9 mouse cellular contexts compared by ENCODE assay signal in the genomic region with DNA sequence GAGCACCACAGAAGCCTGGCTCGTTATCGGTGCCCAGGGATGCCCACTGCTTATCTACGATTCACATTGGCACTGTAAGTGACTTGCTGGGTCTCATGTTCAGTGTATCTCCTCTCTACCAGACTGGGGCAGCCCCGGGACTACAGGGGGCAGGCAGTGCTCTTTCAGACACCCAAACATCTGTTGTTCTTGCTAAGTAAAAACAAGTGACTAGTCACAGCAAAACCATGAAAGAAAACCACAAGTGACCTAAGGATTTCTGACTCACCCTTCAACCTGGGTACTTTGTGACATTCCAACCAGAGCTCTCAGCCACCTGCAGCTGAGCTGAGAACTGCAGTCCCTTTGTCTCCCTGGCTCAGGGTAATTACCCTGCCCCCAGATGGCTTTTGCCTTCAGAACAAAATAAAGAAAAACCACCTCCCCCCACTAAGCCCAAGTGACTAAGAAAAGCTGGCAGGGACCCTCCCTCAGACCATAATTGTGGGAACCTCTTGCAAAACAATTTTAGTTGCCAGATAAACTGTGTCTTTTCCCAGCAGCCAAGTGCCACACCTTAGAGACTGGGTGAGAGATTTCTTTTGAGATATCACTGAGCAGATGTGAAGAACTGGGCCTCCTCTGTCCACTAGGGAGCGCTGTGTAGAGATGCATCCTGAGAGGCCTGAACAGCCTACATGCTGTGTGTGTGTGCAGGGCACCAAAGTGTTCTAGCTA. TPM values are rescaled to one million over a fixed set of nuclear protein-coding genes. Genes with fewer than 3 reads are reported as not detected.
A peak's percentile ranks its signal among the peaks of the same experiment; 100 is the strongest.
DNase-seq lines count a peak whose midpoint lies in the region; ATAC-seq and TF ChIP-seq lines count a peak whose summit lies in the region.
"Had no signal": no experiment of that assay in that cellular context is flagged by ENCODE, and none has a peak within 500 bp of the region (broad histone marks: within the 10 kb centered on the region; RNA-seq: fewer than 3 reads in every experiment).

No protein-coding gene starts in this region.

- ATAC-seq in CD4-positive, CD25-positive, alpha-beta regulatory T cell, adult 4 months: peak; percentile 74
- no peak for ATAC-seq in forebrain, embryonic 14.5 days
- peak; percentile 84 for ATAC-seq in liver, embryonic 15.5 days (ENCODE audit: insufficient read depth)

- H3K4me2 ChIP-seq in forebrain, embryonic 14.5 days (ENCODE audit: low read length): no peak overlapping the region
- no peak overlapping the region for H3K4me2 ChIP-seq in liver, embryonic 15.5 days
- H3K4me2 ChIP-seq: heart, embryonic 15.5 days had no signal

- no peaks in the 10 kb centered on the region for H3K36me3 ChIP-seq in kidney, adult 2 months (ENCODE audit: control insufficient read depth, insufficient read depth, low read length)
- H3K36me3 ChIP-seq in forebrain, embryonic 14.5 days (ENCODE audit: control insufficient read depth, insufficient read depth, low read length): no peaks in the 10 kb centered on the region
- no peaks in the 10 kb centered on the region for H3K36me3 ChIP-seq in liver, embryonic 15.5 days (replicated peaks)
- H3K36me3 ChIP-seq in small intestine, adult 2 months (ENCODE audit: control insufficient read depth, insufficient read depth, low read length): no peaks in the 10 kb centered on the region
- H3K36me3 ChIP-seq: heart, embryonic 15.5 days had no signal

- peak; percentile 21 for DNase-seq in kidney, adult 2 months
- DNase-seq in kidney, postnatal 14 days: no peak
- DNase-seq in adipocyte (ENCODE audit: low spot score): peak; percentile 58
- peak; percentile 44 for DNase-seq in forebrain, embryonic 14.5 days (ENCODE audit: low spot score)
- DNase-seq in heart, adult 11 months: no peak

- no peaks in the 10 kb centered on the region for H3K9me3 ChIP-seq in forebrain, embryonic 14.5 days (replicated peaks; ENCODE audit: control insufficient read depth, low read length)
- H3K9me3 ChIP-seq in liver, embryonic 15.5 days (replicated peaks): no peaks in the 10 kb centered on the region
- H3K9me3 ChIP-seq: heart, embryonic 15.5 days had no signal

- no peak overlapping the region for H3K9ac ChIP-seq in forebrain, embryonic 14.5 days (ENCODE audit: low read length)
- H3K9ac ChIP-seq in liver, embryonic 15.5 days: no peak overlapping the region
- H3K9ac ChIP-seq: heart, embryonic 15.5 days had no signal

- H3K4me1 ChIP-seq in kidney, adult 2 months (ENCODE audit: control insufficient read depth, insufficient read depth, low read length): no peaks in the 10 kb centered on the region
- no peaks in the 10 kb centered on the region for H3K4me1 ChIP-seq in forebrain, embryonic 14.5 days (ENCODE audit: control insufficient read depth, insufficient read depth, low read length)
- H3K4me1 ChIP-seq in liver, embryonic 15.5 days (replicated peaks): peaks cover 14% of the 10 kb centered on the region; the same call in 1 of the 2 replicates
- no peaks in the 10 kb centered on the region for H3K4me1 ChIP-seq in small intestine, adult 2 months (ENCODE audit: control insufficient read depth, insufficient read depth, insufficient read length, low read length)

- H3K27ac ChIP-seq in kidney, adult 2 months (ENCODE audit: insufficient read depth, low read depth, low read length): no peak overlapping the region
- H3K27ac ChIP-seq in forebrain, embryonic 14.5 days (ENCODE audit: low read depth, low read length): no peak overlapping the region
- H3K27ac ChIP-seq in liver, embryonic 15.5 days (replicated peaks): peak overlapping the region; percentile 45; the same call in 1 of the 2 replicates
- H3K27ac ChIP-seq in small intestine, adult 2 months (ENCODE audit: insufficient read depth, low read depth, low read length): no peak overlapping the region
- H3K27ac ChIP-seq: heart, embryonic 15.5 days had no signal

- TF ChIP-seq CTCF in kidney, adult 2 months (conservative IDR thresholded peaks at IDR 0.05; ENCODE audit: insufficient read depth, insufficient read length, low read depth, low read length): peak; percentile 62
- peak; percentile 44; the same call in 1 of the 2 replicates for TF ChIP-seq CTCF in small intestine, adult 2 months (IDR thresholded peaks at IDR 0.05; ENCODE audit: extremely low read depth, insufficient read length, insufficient replicate concordance, low read depth, low read length)

- H3K4me3 ChIP-seq in kidney, adult 2 months (ENCODE audit: insufficient read depth, low read depth, low read length): no peak overlapping the region
- no peak overlapping the region for H3K4me3 ChIP-seq in forebrain, embryonic 14.5 days (ENCODE audit: low read depth, low read length)
- H3K4me3 ChIP-seq in liver, embryonic 15.5 days (replicated peaks): no peak overlapping the region
- H3K4me3 ChIP-seq in small intestine, adult 2 months (ENCODE audit: low read depth, low read length): no peak overlapping the region
- H3K4me3 ChIP-seq: heart, embryonic 15.5 days had no signal

- H3K27me3 ChIP-seq in kidney, adult 2 months (replicated peaks; ENCODE audit: control insufficient read depth, insufficient read depth, low read length): no peaks in the 10 kb centered on the region
- no peaks in the 10 kb centered on the region for H3K27me3 ChIP-seq in forebrain, embryonic 14.5 days (replicated peaks; ENCODE audit: control insufficient read depth, insufficient read depth, low read length)
- H3K27me3 ChIP-seq in liver, embryonic 15.5 days: no peaks in the 10 kb centered on the region
- H3K27me3 ChIP-seq in small intestine, adult 2 months (ENCODE audit: control insufficient read depth, insufficient read depth, low read length): no peaks in the 10 kb centered on the region
- H3K27me3 ChIP-seq: heart, embryonic 15.5 days had no signal

- WGBS in kidney, adult 2 months: 63% methylated on average over 5 of the region's 5 CpGs
- WGBS in forebrain, embryonic 14.5 days: 27% methylated on average over 5 of the region's 5 CpGs
- 42% methylated on average over 5 of the region's 5 CpGs for WGBS in liver, embryonic 15.5 days (ENCODE audit: insufficient replicate concordance)
- 58% methylated on average over 5 of the region's 5 CpGs for WGBS in small intestine, adult 2 months

- TF ChIP-seq POLR2A in kidney, adult 2 months (IDR thresholded peaks at IDR 0.05; ENCODE audit: low read depth, low read length): no peak
- no peak for TF ChIP-seq POLR2A in small intestine, adult 2 months (IDR thresholded peaks at IDR 0.05; ENCODE audit: low read depth, low read length)

RNA-seq across cellular contexts. Expression of gene Spdye4c, which starts 46.4 kb away (rescaled TPM):
- not detected in 2 replicates for polyA plus RNA-seq in kidney, adult 2 months (2012; rRNA removed)
- polyA plus RNA-seq in CD4-positive, CD25-positive, alpha-beta regulatory T cell, adult 4 months (2017; shearing (Covaris generic)): not detected
- not detected in 2 replicates for polyA plus RNA-seq in forebrain, embryonic 14.5 days (2014; fragmentation: Nextera tagmentation; extraction: Ambion mirVana)
- not detected in 2 replicates for polyA plus RNA-seq in liver, embryonic 15.5 days (2015; fragmentation: Nextera tagmentation; extraction: Ambion mirVana)
- not detected in 2 replicates for polyA plus RNA-seq in small intestine, adult 2 months (2012; rRNA removed)
- polyA plus RNA-seq: heart, embryonic 15.5 days had no signal

Comparison
In these comparisons a context has a peak if more than half of its experiments do, and no peak if none do; other contexts are left out.
1. DNase-seq: peak in kidney, adult 2 months (single experiment), adipocyte (single experiment) and forebrain, embryonic 14.5 days (single experiment); none in kidney, postnatal 14 days (single experiment) and heart, adult 11 months (single experiment).